Mouse (Mus musculus) hindbrain, embryonic 15.5 days (tissue): ENCODE data around the gene Wnt11. TPM values are rescaled to one million over a fixed set of nuclear protein-coding genes. Genes with fewer than 3 reads are reported as not detected.

Experiments used
- ATAC-seq: fragments of 200-750 bp; cut with Nextera tagmentation; 2 replicates; pipeline ENCODE4 v1.8.0; 2017; ENCODE audit warnings: low read depth, moderate number of reproducible peaks, moderate TSS enrichment; ENCODE audit not compliant: low FRiP score
- H3K27ac ChIP-seq: fragments of 300-500 bp; sonication (generic); replicated peaks from 2 replicates; pipeline ENCODE4 v1.5.1; 2015; ENCODE audit warnings: mild to moderate bottlenecking, inconsistent platforms
- H3K27me3 ChIP-seq: fragments of 300-500 bp; sonication (generic); 2 replicates; pipeline ENCODE4 v1.6.1; 2015; ENCODE audit warnings: control low read depth, inconsistent platforms
- H3K36me3 ChIP-seq: fragments of 300-500 bp; sonication (generic); 2 replicates; pipeline ENCODE4 v1.6.1; 2015; ENCODE audit warnings: control low read depth, inconsistent platforms
- H3K4me1 ChIP-seq: fragments of 300-500 bp; sonication (generic); replicated peaks from 2 replicates; pipeline ENCODE4 v1.6.1; 2015; ENCODE audit warnings: control low read depth, inconsistent platforms
- H3K4me2 ChIP-seq: fragments of 300-500 bp; sonication (generic); 2 replicates; pipeline ENCODE4 v1.6.1; 2015; ENCODE audit warnings: moderate library complexity, mild to moderate bottlenecking, inconsistent platforms
- H3K4me3 ChIP-seq: fragments of 300-500 bp; sonication (generic); 2 replicates; pipeline ENCODE4 v1.5.1; 2015; ENCODE audit warnings: mild to moderate bottlenecking, inconsistent platforms
- H3K9ac ChIP-seq: fragments of 300-500 bp; sonication (generic); 2 replicates; pipeline ENCODE4 v1.6.1; 2015; ENCODE audit warnings: inconsistent platforms
- H3K9me3 ChIP-seq: fragments of 300-500 bp; sonication (generic); 2 replicates; pipeline ENCODE4 v1.6.1; 2016; ENCODE audit warnings: control low read depth, inconsistent platforms
- WGBS: fragments of 180-500 bp; shearing (Covaris S2); methylation state at CpG from one replicate; pipeline ENCODE4 v1.1.7; 2015; 5-methylcytosine and 5-hydroxymethylcytosine counted together
- polyA plus RNA-seq: library from polyadenylated mRNA; unstranded; fragments of >200 nt; fragmentation: Nextera tagmentation; extraction: Ambion mirVana; gene quantifications from 2 replicates; pipeline ENCODE4 v1.2.1, GENCODE M21; 2015

The Wnt11 gene
- polyA plus RNA-seq, 1 experiment from 2014 or later, result 1.2 TPM

- Histone ChIP-seq H3K9ac (no peak overlapping the region), H3K4me1 (peaks cover 26% of the 10 kb centered on the region), H3K4me3 (no peak overlapping the region), H3K27me3 (0 out of 2 replicates have a peak, but pooled peaks cover 2% of the 10 kb centered on the region), H3K4me2 (no peak overlapping the region), H3K36me3 (no peaks in the 10 kb centered on the region), H3K9me3 (no peaks in the 10 kb centered on the region), H3K27ac (no peak overlapping the region)
- WGBS, result 80% methylated on average over 12 of the region's 12 CpGs
- no peak for ATAC-seq
Observed at GRCm38 (mm10) chr7:98871882-98872281, 37.0 kb downstream of the Wnt11 start.

GRCm38 (mm10) chr7:98873316-98873715 is 38.4 kb downstream of the Wnt11 start:
- H3K9ac ChIP-seq, result no peak overlapping the region
- no peak for ATAC-seq
- H3K36me3 ChIP-seq, result no peaks in the 10 kb centered on the region
- no peak overlapping the region for H3K4me2 ChIP-seq
- H3K4me1 ChIP-seq, result peaks cover 21% of the 10 kb centered on the region
- 83% methylated on average over 12 of the region's 12 CpGs for WGBS
- no peak overlapping the region for H3K4me3 ChIP-seq
- H3K27ac ChIP-seq, result no peak overlapping the region
- H3K9me3 ChIP-seq, result no peaks in the 10 kb centered on the region
- H3K27me3 ChIP-seq, result 0 out of 2 replicates have a peak, but pooled peaks cover 2% of the 10 kb centered on the region

DNA sequence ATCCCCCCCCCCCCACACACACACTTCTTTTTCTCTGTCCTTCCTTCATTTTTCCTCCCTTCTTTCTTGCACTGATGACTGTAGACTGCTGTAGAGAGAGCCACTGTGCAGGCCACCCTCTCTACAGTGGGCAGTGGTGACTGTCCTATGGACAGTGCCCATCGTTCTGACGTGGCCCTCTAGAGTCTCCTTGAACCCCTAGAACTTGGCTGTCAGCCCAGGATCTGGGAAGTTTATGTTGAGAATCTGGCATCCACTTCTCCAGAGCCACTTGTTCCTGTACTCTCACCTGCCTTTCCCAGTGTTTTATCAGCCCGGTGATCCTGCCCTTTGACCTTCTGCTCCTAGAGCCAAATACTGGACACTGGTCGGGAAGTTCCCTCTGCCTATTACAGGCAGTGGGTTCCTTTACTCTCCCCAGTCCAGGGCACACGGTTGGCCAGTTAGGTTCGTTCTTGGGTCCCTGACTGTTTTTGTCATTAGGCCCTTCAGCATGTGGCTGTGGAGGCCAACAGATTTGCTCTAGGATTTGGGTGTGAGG is 39.6 kb downstream of the Wnt11 start:
- 71% methylated on average over 6 of the region's 6 CpGs for WGBS
- no peak overlapping the region for H3K4me2 ChIP-seq
- no peak for ATAC-seq
- H3K4me3 ChIP-seq, result no peak overlapping the region
- peaks cover 21% of the 10 kb centered on the region for H3K4me1 ChIP-seq
- no peak overlapping the region for H3K27ac ChIP-seq
- H3K27me3 ChIP-seq, result 0 out of 2 replicates have a peak, but pooled peaks cover 2% of the 10 kb centered on the region
- no peaks in the 10 kb centered on the region for H3K36me3 ChIP-seq
- H3K9ac ChIP-seq, result no peak overlapping the region
- no peaks in the 10 kb centered on the region for H3K9me3 ChIP-seq

GRCm38 (mm10) chr7:98875390-98875990 is 40.6 kb downstream of the Wnt11 start:
- Histone ChIP-seq H3K4me1 (peaks cover 21% of the 10 kb centered on the region), H3K4me2 (peak overlapping the region; percentile 13; the same call in 1 of the 2 replicates), H3K27me3 (0 out of 2 replicates have a peak, but pooled peaks cover 2% of the 10 kb centered on the region), H3K9me3 (no peaks in the 10 kb centered on the region), H3K36me3 (no peaks in the 10 kb centered on the region), H3K4me3 (no peak overlapping the region), H3K27ac (no peak overlapping the region), H3K9ac (no peak overlapping the region)
- WGBS, result 23% methylated on average over 13 of the region's 13 CpGs
- peak; percentile 47; the same call in 1 of the 2 replicates for ATAC-seq

- Histone ChIP-seq H3K27me3 (0 out of 2 replicates have a peak, but pooled peaks cover 2% of the 10 kb centered on the region), H3K36me3 (no peaks in the 10 kb centered on the region), H3K4me3 (no peak overlapping the region), H3K27ac (no peak overlapping the region), H3K4me2 (no peak overlapping the region), H3K9ac (no peak overlapping the region), H3K9me3 (no peaks in the 10 kb centered on the region), H3K4me1 (peaks cover 15% of the 10 kb centered on the region)
- 24% methylated on average over 13 of the region's 13 CpGs for WGBS
- no peak for ATAC-seq
Observed at GRCm38 (mm10) chr7:98876119-98876518, 41.2 kb downstream of the Wnt11 start.

GRCm38 (mm10) chr7:98879176-98879575 is 44.3 kb downstream of the Wnt11 start:
- H3K9me3 ChIP-seq, result no peaks in the 10 kb centered on the region
- H3K27ac ChIP-seq, result no peak overlapping the region
- H3K36me3 ChIP-seq, result no peaks in the 10 kb centered on the region
- H3K9ac ChIP-seq, result no peak overlapping the region
- no peak for ATAC-seq
- no peak overlapping the region for H3K4me2 ChIP-seq
- no peaks in the 10 kb centered on the region for H3K27me3 ChIP-seq
- H3K4me1 ChIP-seq, result peaks cover 15% of the 10 kb centered on the region
- H3K4me3 ChIP-seq, result no peak overlapping the region
- 100% methylated on average over 2 of the region's 2 CpGs for WGBS

DNA sequence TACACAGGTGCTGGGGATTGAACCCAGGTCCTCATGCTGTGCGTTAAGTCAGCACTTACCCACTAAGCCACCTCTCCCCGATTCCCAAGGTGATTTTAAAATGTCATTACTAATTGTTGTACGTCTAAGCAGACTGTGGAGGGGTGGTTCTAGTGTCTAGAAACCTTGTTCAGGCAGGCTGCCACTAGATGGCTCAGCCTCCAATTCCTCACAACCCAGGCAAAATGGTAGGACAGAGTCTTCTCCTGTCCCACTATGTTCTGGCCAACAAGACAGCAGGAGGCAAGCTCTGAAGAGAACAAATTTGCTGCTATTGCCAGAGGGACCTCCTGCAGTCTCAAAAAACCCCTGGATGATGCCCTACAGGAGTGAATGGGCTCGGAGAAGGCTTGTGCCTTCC is 47.0 kb downstream of the Wnt11 start:
- Histone ChIP-seq H3K4me3 (no peak overlapping the region), H3K9ac (no peak overlapping the region), H3K27ac (no peak overlapping the region), H3K36me3 (no peaks in the 10 kb centered on the region), H3K9me3 (no peaks in the 10 kb centered on the region), H3K4me2 (no peak overlapping the region), H3K27me3 (no peaks in the 10 kb centered on the region), H3K4me1 (peaks cover 4% of the 10 kb centered on the region; the same call in 1 of the 2 replicates)
- 68% methylated on average over 4 of the region's 4 CpGs for WGBS
- ATAC-seq, result no peak

- peaks cover 38% of the 10 kb centered on the region for H3K4me1 ChIP-seq
- H3K9me3 ChIP-seq, result no peaks in the 10 kb centered on the region
- no peaks in the 10 kb centered on the region for H3K27me3 ChIP-seq
- no peak overlapping the region for H3K9ac ChIP-seq
- peak; percentile 63 for ATAC-seq
- H3K4me2 ChIP-seq, result no peak overlapping the region
- H3K27ac ChIP-seq, result peak overlapping the region; percentile 71
- no peak overlapping the region for H3K4me3 ChIP-seq
- H3K36me3 ChIP-seq, result no peaks in the 10 kb centered on the region
- WGBS, result 29% methylated on average over 22 of the region's 22 CpGs
Observed at GRCm38 (mm10) chr7:98887811-98888261, 52.9 kb downstream of the Wnt11 start.

- H3K36me3 ChIP-seq, result no peaks in the 10 kb centered on the region
- no peak overlapping the region for H3K4me3 ChIP-seq
- peak overlapping the region; percentile 71 for H3K27ac ChIP-seq
- peaks cover 38% of the 10 kb centered on the region for H3K4me1 ChIP-seq
- 23% methylated on average over 5 of the region's 5 CpGs for WGBS
- ATAC-seq, result peak; percentile 63
- H3K9ac ChIP-seq, result no peak overlapping the region
- H3K27me3 ChIP-seq, result no peaks in the 10 kb centered on the region
- H3K4me2 ChIP-seq, result no peak overlapping the region
- H3K9me3 ChIP-seq, result no peaks in the 10 kb centered on the region
Observed at GRCm38 (mm10) chr7:98888810-98889209, 53.9 kb downstream of the Wnt11 start.

GRCm38 (mm10) chr7:98889211-98889610 is 54.3 kb downstream of the Wnt11 start:
- Histone ChIP-seq H3K27ac (peak overlapping the region; percentile 71), H3K9ac (no peak overlapping the region), H3K27me3 (no peaks in the 10 kb centered on the region), H3K36me3 (no peaks in the 10 kb centered on the region), H3K4me2 (no peak overlapping the region), H3K9me3 (no peaks in the 10 kb centered on the region), H3K4me3 (no peak overlapping the region), H3K4me1 (peaks cover 38% of the 10 kb centered on the region)
- peak; percentile 55; the same call in 1 of the 2 replicates for ATAC-seq
- 27% methylated on average over 7 of the region's 7 CpGs for WGBS

DNA sequence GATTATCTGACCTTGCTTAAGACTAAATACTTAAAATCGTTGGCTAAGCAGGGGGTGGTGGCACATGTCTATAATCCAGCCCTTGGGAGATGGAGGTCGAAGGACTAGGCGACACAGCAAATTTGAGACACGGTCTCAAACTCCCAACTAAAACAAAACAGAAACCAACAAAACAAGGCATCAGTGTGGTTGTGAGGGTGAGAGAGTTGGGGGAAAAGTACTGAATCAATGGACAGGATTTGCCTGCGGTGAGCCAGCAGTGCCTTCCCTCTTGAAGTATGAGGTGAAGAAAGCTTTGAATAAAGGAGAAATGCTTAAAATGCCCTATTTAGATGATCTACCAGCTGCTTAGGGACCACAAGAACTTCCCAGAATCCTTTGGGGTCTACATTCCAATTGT is 58.2 kb downstream of the Wnt11 start:
- ATAC-seq, result no peak

DNA sequence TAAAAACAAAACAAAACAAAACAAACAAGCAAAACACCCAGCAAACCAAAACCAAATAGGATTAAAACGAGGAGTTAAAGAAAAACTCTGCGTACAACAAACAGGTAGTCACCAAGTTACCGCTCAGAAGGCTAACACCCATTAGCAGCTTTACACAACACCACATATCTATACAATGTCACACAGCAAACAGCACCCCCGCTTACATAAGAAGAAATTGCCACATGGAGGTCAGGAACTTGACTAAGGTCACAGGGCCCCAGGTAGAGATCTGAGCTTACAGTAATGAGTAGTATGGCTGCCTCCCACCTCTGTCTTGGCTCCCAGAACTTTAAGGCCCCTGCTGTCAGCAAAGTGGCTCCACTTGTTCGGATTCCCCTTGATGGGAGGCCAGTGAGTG is 59.4 kb downstream of the Wnt11 start:
- Histone ChIP-seq H3K4me1 (peaks cover 12% of the 10 kb centered on the region), H3K9ac (no peak overlapping the region), H3K9me3 (no peaks in the 10 kb centered on the region), H3K4me3 (no peak overlapping the region), H3K36me3 (no peaks in the 10 kb centered on the region), H3K27me3 (no peaks in the 10 kb centered on the region), H3K4me2 (no peak overlapping the region), H3K27ac (no peak overlapping the region)
- no peak for ATAC-seq
- 87% methylated on average over 5 of the region's 5 CpGs for WGBS

More for the DNA sequence above, 58.2 kb downstream of the Wnt11 start:
- Histone ChIP-seq H3K27ac (no peak overlapping the region), H3K36me3 (no peaks in the 10 kb centered on the region), H3K4me3 (no peak overlapping the region), H3K9me3 (no peaks in the 10 kb centered on the region), H3K9ac (no peak overlapping the region), H3K4me1 (peaks cover 24% of the 10 kb centered on the region), H3K27me3 (no peaks in the 10 kb centered on the region), H3K4me2 (no peak overlapping the region)
- WGBS, result 92% methylated on average over 5 of the region's 5 CpGs
